Mouse (Mus musculus): ENCODE results near the gene Zbtb38.

Zbtb38 gene

GRCm38 (mm10) chr9:96752603-96753114, at the start of gene Zbtb38:
TSS of gene Zbtb38 (minus strand) at chr9:96752831.
- DNase-seq (ENCODE audit: low spot score): peak; percentile 23

- DNase-seq (ENCODE audit: low spot score): no peak
Measured at GRCm38 (mm10) chr9:96800131-96800825, 47.6 kb upstream of the Zbtb38 start.

GRCm38 (mm10) chr9:96797311-96797710, 44.7 kb upstream of the Zbtb38 start:
- no peak for DNase-seq (ENCODE audit: low spot score)

GRCm38 (mm10) chr9:96795399-96795928, 42.8 kb upstream of the Zbtb38 start:
- no peak for DNase-seq (ENCODE audit: low spot score)

GRCm38 (mm10) chr9:96794601-96795000, 42.0 kb upstream of the Zbtb38 start:
- no peak for DNase-seq (ENCODE audit: low spot score)

- no peak for DNase-seq (ENCODE audit: low spot score)
Measured at GRCm38 (mm10) chr9:96792543-96792942, 39.9 kb upstream of the Zbtb38 start.

GRCm38 (mm10) chr9:96790389-96791007, 37.9 kb upstream of the Zbtb38 start:
- DNase-seq (ENCODE audit: low spot score): no peak

GRCm38 (mm10) chr9:96789906-96790305, 37.3 kb upstream of the Zbtb38 start:
- DNase-seq (ENCODE audit: low spot score): no peak

- no peak for DNase-seq (ENCODE audit: low spot score)
Measured at GRCm38 (mm10) chr9:96787797-96788196, 35.2 kb upstream of the Zbtb38 start.

- DNase-seq (ENCODE audit: low spot score): no peak
Measured at GRCm38 (mm10) chr9:96785871-96786342, 33.3 kb upstream of the Zbtb38 start.

- no peak for DNase-seq (ENCODE audit: low spot score)
Measured at GRCm38 (mm10) chr9:96785187-96785586, 32.6 kb upstream of the Zbtb38 start.

- DNase-seq (ENCODE audit: low spot score): no peak
Measured at GRCm38 (mm10) chr9:96783667-96784066, 31.0 kb upstream of the Zbtb38 start.

- no peak for DNase-seq (ENCODE audit: low spot score)
Measured at GRCm38 (mm10) chr9:96783258-96783657, 30.6 kb upstream of the Zbtb38 start.

- DNase-seq (ENCODE audit: low spot score): no peak
Measured at GRCm38 (mm10) chr9:96782062-96782461, 29.4 kb upstream of the Zbtb38 start.

GRCm38 (mm10) chr9:96773146-96773545, 20.5 kb upstream of the Zbtb38 start:
- no peak for DNase-seq (ENCODE audit: low spot score)

GRCm38 (mm10) chr9:96770443-96770842, 17.8 kb upstream of the Zbtb38 start:
- DNase-seq (ENCODE audit: low spot score): no peak

GRCm38 (mm10) chr9:96769651-96770050, 17.0 kb upstream of the Zbtb38 start:
- DNase-seq (ENCODE audit: low spot score): no peak

- DNase-seq (ENCODE audit: low spot score): no peak
Measured at GRCm38 (mm10) chr9:96767874-96768273, 15.2 kb upstream of the Zbtb38 start.

- no peak for DNase-seq (ENCODE audit: low spot score)
Measured at GRCm38 (mm10) chr9:96766078-96766477, 13.4 kb upstream of the Zbtb38 start.

- no peak for DNase-seq (ENCODE audit: low spot score)
Measured at GRCm38 (mm10) chr9:96765410-96765809, 12.8 kb upstream of the Zbtb38 start.

GRCm38 (mm10) chr9:96763847-96764631, 11.4 kb upstream of the Zbtb38 start:
- no peak for DNase-seq (ENCODE audit: low spot score)

GRCm38 (mm10) chr9:96763025-96763424, 10.4 kb upstream of the Zbtb38 start:
- DNase-seq (ENCODE audit: low spot score): no peak
